Mouse (Mus musculus) brain, embryonic 14.5 days (tissue): Measurements from ENCODE around the gene Hcls1.

Source experiments
- CTCF ChIP-seq: fragments of 200-500 bp; IDR thresholded peaks from 2 replicates; pipeline ENCODE4 v1.5.1; 2012; ENCODE audit warnings: inconsistent platforms, mild to moderate bottlenecking, moderate library complexity, borderline replicate concordance; ENCODE audit not compliant: insufficient read depth, insufficient read length; ENCODE audit errors: extremely low read depth
- POLR2A ChIP-seq: fragments of 200-500 bp; IDR thresholded peaks from 2 replicates; pipeline ENCODE4 v1.6.1; 2012; ENCODE audit warnings: mild to moderate bottlenecking, inconsistent platforms, borderline replicate concordance; ENCODE audit not compliant: poor library complexity, insufficient read depth, insufficient read length, severe bottlenecking; ENCODE audit errors: extremely low read depth

GRCm38 (mm10) chr16:36903156-36903555 is 31.6 kb upstream of the Hcls1 start:
- TF ChIP-seq POLR2A (no peak), CTCF (no peak)
